Mouse (Mus musculus) liver, embryonic 13.5 days (tissue): ENCODE results near the gene Ehmt1. TPM values are rescaled to one million over a fixed set of nuclear protein-coding genes. Genes with fewer than 3 reads are reported as not detected.

ENCODE experiments used
- ATAC-seq: fragments of 200-750 bp; cut with Nextera tagmentation; 2 replicates; pipeline ENCODE4 v1.8.0; 2017; ENCODE audit warnings: low read depth, mild to moderate bottlenecking, moderate number of reproducible peaks, moderate library complexity
- DNase-seq: peaks from one replicate; pipeline ENCODE4 v3.0.0; 2022
- H3K27ac ChIP-seq: fragments of 300-500 bp; sonication (generic); 2 replicates; pipeline ENCODE4 v1.5.1; 2015; ENCODE audit warnings: moderate library complexity, mild to moderate bottlenecking, inconsistent platforms
- H3K27me3 ChIP-seq: fragments of 300-500 bp; sonication (generic); 2 replicates; pipeline ENCODE4 v1.6.1; 2015; ENCODE audit warnings: mild to moderate bottlenecking, inconsistent platforms
- H3K36me3 ChIP-seq: fragments of 300-500 bp; sonication (generic); 2 replicates; pipeline ENCODE4 v1.6.1; 2015; ENCODE audit warnings: mild to moderate bottlenecking, inconsistent platforms
- H3K4me1 ChIP-seq: fragments of 300-500 bp; sonication (generic); replicated peaks from 2 replicates; pipeline ENCODE4 v1.6.1; 2015; ENCODE audit warnings: inconsistent platforms
- H3K4me2 ChIP-seq: fragments of 300-500 bp; sonication (generic); 2 replicates; pipeline ENCODE4 v1.6.1; 2015; ENCODE audit warnings: inconsistent platforms, mild to moderate bottlenecking, moderate library complexity
- H3K4me3 ChIP-seq: fragments of 300-500 bp; sonication (generic); replicated peaks from 2 replicates; pipeline ENCODE4 v1.5.1; 2015; ENCODE audit warnings: mild to moderate bottlenecking, inconsistent platforms
- H3K9ac ChIP-seq: fragments of 300-500 bp; sonication (generic); 2 replicates; pipeline ENCODE4 v1.6.1; 2015; ENCODE audit warnings: mild to moderate bottlenecking, inconsistent platforms
- H3K9me3 ChIP-seq: fragments of 300-500 bp; sonication (generic); replicated peaks from 2 replicates; pipeline ENCODE4 v1.6.1; 2016; ENCODE audit warnings: inconsistent platforms
- WGBS: fragments of 180-500 bp; shearing (Covaris S2); methylation state at CpG from one replicate; pipeline ENCODE4 v1.1.7; 2015; ENCODE audit not compliant: insufficient replicate concordance; 5-methylcytosine and 5-hydroxymethylcytosine counted together
- polyA plus RNA-seq: library from polyadenylated mRNA; unstranded; fragments of >200 nt; fragmentation: Nextera tagmentation; extraction: Ambion mirVana; gene quantifications from 2 replicates; pipeline ENCODE4 v1.2.1, GENCODE M21; 2015

Ehmt1 gene
- polyA plus RNA-seq, 1 experiment from 2014 or later: 19.0 TPM

GRCm38 (mm10) chr2:24870952-24871351, 48.5 kb downstream of the Ehmt1 start:
- H3K36me3 ChIP-seq: peaks cover 45% of the 10 kb centered on the region
- H3K4me2 ChIP-seq: no peak overlapping the region
- H3K4me3 ChIP-seq: no peak overlapping the region
- DNase-seq (no peak), ATAC-seq (no peak)
- no peaks in the 10 kb centered on the region for H3K27me3 ChIP-seq
- H3K9me3 ChIP-seq: no peaks in the 10 kb centered on the region
- H3K4me1 ChIP-seq: no peaks in the 10 kb centered on the region
- 83% methylated on average over 1 of the region's 1 CpGs for WGBS
- no peak overlapping the region for H3K27ac ChIP-seq
- H3K9ac ChIP-seq: no peak overlapping the region

GRCm38 (mm10) chr2:24863010-24863409, 56.4 kb downstream of the Ehmt1 start:
- Histone ChIP-seq H3K9me3 (no peaks in the 10 kb centered on the region), H3K27ac (no peak overlapping the region), H3K27me3 (no peaks in the 10 kb centered on the region), H3K4me2 (no peak overlapping the region), H3K4me1 (no peaks in the 10 kb centered on the region), H3K9ac (no peak overlapping the region), H3K36me3 (peaks cover 42% of the 10 kb centered on the region), H3K4me3 (no peak overlapping the region)
- 83% methylated on average over 8 of the region's 8 CpGs for WGBS
- no peak for DNase-seq
- ATAC-seq: no peak

- 73% methylated on average over 5 of the region's 5 CpGs for WGBS
- peak; percentile 6 for DNase-seq
- no peak for ATAC-seq
Observed at GRCm38 (mm10) chr2:24852408-24852807, 67.0 kb downstream of the Ehmt1 start.

GRCm38 (mm10) chr2:24846557-24846956, 72.9 kb downstream of the Ehmt1 start:
- no peak for ATAC-seq
- WGBS: 64% methylated on average over 1 of the region's 1 CpGs

More at GRCm38 (mm10) chr2:24852408-24852807, 67.0 kb downstream of the Ehmt1 start:
- Histone ChIP-seq H3K4me2 (no peak overlapping the region), H3K4me3 (no peak overlapping the region), H3K27me3 (no peaks in the 10 kb centered on the region), H3K4me1 (no peaks in the 10 kb centered on the region), H3K9me3 (no peaks in the 10 kb centered on the region), H3K36me3 (peaks cover 65% of the 10 kb centered on the region), H3K9ac (no peak overlapping the region), H3K27ac (no peak overlapping the region)

DNA sequence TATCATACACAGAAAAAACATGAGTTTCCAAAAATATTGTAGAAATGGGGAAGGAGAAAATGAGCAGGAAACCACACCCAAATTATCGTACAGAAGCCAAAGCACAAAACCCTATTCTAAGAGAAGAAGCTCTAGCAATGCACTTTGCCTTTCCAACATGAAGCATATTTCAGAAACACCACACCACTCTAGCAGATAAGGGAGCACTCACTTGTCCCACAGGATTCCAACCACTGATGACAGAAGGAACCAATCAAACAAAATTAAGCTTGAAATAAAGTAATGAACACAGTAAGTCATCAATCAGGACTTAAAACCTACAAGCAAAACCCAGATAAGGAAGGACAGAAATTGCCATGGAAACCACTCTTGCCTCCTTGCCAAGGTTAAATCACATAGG, 74.2 kb downstream of the Ehmt1 start:
- H3K27me3 ChIP-seq: no peaks in the 10 kb centered on the region
- no peak overlapping the region for H3K4me2 ChIP-seq
- H3K9me3 ChIP-seq: no peaks in the 10 kb centered on the region
- H3K27ac ChIP-seq: no peak overlapping the region
- H3K36me3 ChIP-seq: peaks cover 49% of the 10 kb centered on the region
- H3K4me3 ChIP-seq: no peak overlapping the region
- DNase-seq (no peak), ATAC-seq (no peak)
- 33% methylated on average over 1 of the region's 1 CpGs for WGBS
- H3K4me1 ChIP-seq: peaks cover 9% of the 10 kb centered on the region
- H3K9ac ChIP-seq: no peak overlapping the region

More at GRCm38 (mm10) chr2:24846557-24846956, 72.9 kb downstream of the Ehmt1 start:
- no peak overlapping the region for H3K4me2 ChIP-seq
- H3K27ac ChIP-seq: no peak overlapping the region
- H3K9me3 ChIP-seq: no peaks in the 10 kb centered on the region
- H3K9ac ChIP-seq: no peak overlapping the region
- H3K27me3 ChIP-seq: no peaks in the 10 kb centered on the region
- H3K4me1 ChIP-seq: peaks cover 9% of the 10 kb centered on the region
- no peak overlapping the region for H3K4me3 ChIP-seq
- H3K36me3 ChIP-seq: peaks cover 49% of the 10 kb centered on the region
- no peak for DNase-seq

DNA sequence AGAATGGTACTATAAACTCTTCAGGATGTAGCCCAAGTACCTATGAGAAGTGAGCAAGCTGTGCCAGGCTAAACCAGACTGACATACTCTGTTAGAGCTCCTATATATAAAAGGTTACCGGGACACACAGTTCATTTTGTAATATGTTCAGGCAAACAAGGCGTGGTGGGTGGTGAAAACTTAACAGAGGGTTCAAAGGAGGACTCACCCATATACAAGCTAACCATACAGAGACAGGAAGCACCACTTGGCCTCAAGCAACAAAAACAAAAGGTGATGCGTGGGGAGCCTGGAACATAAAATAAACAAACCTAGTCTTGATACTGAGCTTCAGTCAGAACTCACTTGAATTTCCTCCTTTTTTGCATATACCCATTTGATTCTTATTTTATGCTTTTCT, 88.8 kb downstream of the Ehmt1 start:
- H3K9ac ChIP-seq: no peak overlapping the region
- no peak overlapping the region for H3K4me3 ChIP-seq
- peaks cover 51% of the 10 kb centered on the region for H3K36me3 ChIP-seq
- no peak overlapping the region for H3K4me2 ChIP-seq
- H3K4me1 ChIP-seq: no peaks in the 10 kb centered on the region
- ATAC-seq: no peak
- no peaks in the 10 kb centered on the region for H3K9me3 ChIP-seq
- DNase-seq: no peak
- WGBS: 76% methylated on average over 3 of the region's 3 CpGs
- no peaks in the 10 kb centered on the region for H3K27me3 ChIP-seq
- no peak overlapping the region for H3K27ac ChIP-seq

DNA sequence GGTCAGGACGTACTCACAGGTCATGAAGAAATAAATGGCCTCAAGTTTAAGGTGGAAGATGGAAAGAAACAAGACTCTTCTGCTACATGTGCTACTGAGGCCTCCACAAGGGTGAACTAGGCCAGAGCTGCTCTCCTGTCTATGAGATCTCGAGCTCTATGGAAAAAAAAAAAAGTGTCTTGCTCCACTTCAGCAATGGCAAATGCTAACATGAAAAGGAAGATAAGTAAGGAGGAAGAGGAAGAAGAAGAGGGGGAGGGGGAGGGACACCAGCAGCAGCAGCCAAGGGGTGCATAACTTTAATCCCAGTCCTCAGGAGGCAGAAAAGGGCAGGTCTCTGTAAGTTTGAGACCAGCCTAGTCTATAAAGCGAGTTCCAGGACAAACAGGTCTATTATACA, 109.7 kb downstream of the Ehmt1 start:
- H3K36me3 ChIP-seq: peaks cover 72% of the 10 kb centered on the region
- no peak overlapping the region for H3K4me2 ChIP-seq
- no peaks in the 10 kb centered on the region for H3K9me3 ChIP-seq

GRCm38 (mm10) chr2:24807691-24808090, 111.7 kb downstream of the Ehmt1 start:
- no peak overlapping the region for H3K4me2 ChIP-seq
- H3K9ac ChIP-seq: no peak overlapping the region
- no peak for ATAC-seq
- DNase-seq: no peak
- peaks cover 76% of the 10 kb centered on the region for H3K36me3 ChIP-seq
- no peak overlapping the region for H3K4me3 ChIP-seq
- H3K27me3 ChIP-seq: no peaks in the 10 kb centered on the region
- no peak overlapping the region for H3K27ac ChIP-seq
- no peaks in the 10 kb centered on the region for H3K4me1 ChIP-seq
- no peaks in the 10 kb centered on the region for H3K9me3 ChIP-seq
- 90% methylated on average over 10 of the region's 10 CpGs for WGBS

More for the DNA sequence above, 109.7 kb downstream of the Ehmt1 start:
- Histone ChIP-seq H3K4me1 (no peaks in the 10 kb centered on the region), H3K9ac (no peak overlapping the region), H3K27ac (no peak overlapping the region), H3K4me3 (no peak overlapping the region), H3K27me3 (no peaks in the 10 kb centered on the region)
- no peak for DNase-seq
- ATAC-seq: no peak
- WGBS: 71% methylated on average over 3 of the region's 3 CpGs

DNA sequence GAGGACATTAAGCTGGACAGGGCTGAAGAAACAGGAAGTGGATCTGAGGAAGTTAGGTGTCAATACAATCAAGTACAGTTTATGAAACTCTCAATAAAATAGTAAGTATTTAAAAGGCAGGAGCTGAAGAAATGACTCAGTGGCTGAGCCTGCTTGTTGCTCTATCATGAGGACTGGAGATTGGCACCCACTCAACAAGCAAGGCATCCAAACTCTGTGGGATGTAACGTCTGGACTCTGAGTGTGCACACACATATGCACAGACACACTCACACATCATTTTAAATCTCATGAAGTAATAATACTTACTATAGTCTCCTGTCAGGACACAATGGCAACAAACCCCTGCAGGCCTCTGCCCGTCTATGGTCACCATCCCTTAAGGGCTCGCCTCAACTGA, 112.4 kb downstream of the Ehmt1 start:
- Histone ChIP-seq H3K27me3 (no peaks in the 10 kb centered on the region), H3K9ac (no peak overlapping the region), H3K9me3 (no peaks in the 10 kb centered on the region), H3K4me3 (no peak overlapping the region), H3K4me1 (no peaks in the 10 kb centered on the region), H3K36me3 (peaks cover 77% of the 10 kb centered on the region), H3K27ac (no peak overlapping the region), H3K4me2 (no peak overlapping the region)
- no peak for DNase-seq
- no peak for ATAC-seq
- 78% methylated on average over 3 of the region's 3 CpGs for WGBS

DNA sequence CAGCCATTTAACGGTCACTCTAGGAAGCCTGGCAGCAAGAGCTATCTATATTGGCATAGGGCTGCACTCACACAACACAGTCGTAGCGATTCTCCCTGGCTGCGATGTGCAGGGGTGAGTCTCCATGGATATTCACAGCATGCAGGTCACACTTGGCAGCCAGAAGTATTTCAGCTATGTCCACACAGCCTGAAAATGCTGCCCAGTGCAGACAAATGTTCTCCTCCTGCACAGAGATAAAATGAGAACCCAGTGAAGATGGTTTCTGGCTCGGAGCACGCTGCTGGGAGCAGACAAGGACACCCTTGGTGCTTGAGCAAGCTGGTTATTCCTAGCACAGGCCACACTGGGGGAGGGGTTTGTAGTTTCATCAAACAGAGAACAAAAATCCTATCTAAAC, 113.3 kb downstream of the Ehmt1 start:
- Histone ChIP-seq H3K27ac (no peak overlapping the region), H3K9ac (no peak overlapping the region), H3K4me2 (no peak overlapping the region), H3K9me3 (no peaks in the 10 kb centered on the region), H3K36me3 (peaks cover 85% of the 10 kb centered on the region), H3K27me3 (no peaks in the 10 kb centered on the region), H3K4me3 (no peak overlapping the region), H3K4me1 (no peaks in the 10 kb centered on the region)
- ATAC-seq (no peak), DNase-seq (no peak)
- WGBS: 81% methylated on average over 6 of the region's 6 CpGs

- DNase-seq (no peak), ATAC-seq (no peak)
- 75% methylated on average over 4 of the region's 4 CpGs for WGBS
- Histone ChIP-seq H3K4me2 (no peak overlapping the region), H3K4me1 (no peaks in the 10 kb centered on the region), H3K9me3 (no peaks in the 10 kb centered on the region), H3K36me3 (peaks cover 87% of the 10 kb centered on the region), H3K27me3 (no peaks in the 10 kb centered on the region), H3K9ac (no peak overlapping the region), H3K4me3 (no peak overlapping the region), H3K27ac (no peak overlapping the region)
Observed at GRCm38 (mm10) chr2:24805621-24806020, 113.8 kb downstream of the Ehmt1 start.

DNA sequence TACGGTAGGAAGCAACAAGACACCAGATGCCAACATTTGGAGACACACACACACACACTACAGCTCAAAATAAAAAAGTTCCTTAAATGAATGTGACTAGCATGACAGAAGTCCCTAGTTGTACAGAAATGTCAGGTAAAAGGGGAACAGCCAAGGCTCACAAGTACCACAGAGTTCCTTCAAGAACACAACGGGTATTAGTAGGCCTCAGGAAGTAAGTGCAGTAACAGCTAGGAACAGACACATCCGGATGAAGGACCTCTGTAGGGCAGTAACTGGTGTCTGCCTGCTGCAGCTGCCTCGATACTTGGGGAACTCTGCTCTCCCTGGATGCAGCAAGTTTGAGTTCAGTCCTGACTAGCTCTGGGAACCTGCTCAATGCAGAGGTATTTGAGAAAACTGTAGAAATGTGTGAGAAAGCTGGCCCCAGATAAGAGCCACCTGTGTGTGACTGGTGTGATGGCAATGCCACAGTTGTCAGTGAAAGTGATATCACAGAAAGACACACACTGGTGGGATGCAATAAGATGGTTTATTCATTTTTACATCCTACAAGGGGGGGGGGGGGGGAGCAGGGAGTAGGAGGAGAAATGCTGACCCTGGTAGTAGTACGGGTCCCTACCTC, 122.5 kb downstream of the Ehmt1 start:
- Histone ChIP-seq H3K27ac (no peak overlapping the region), H3K4me1 (peaks cover 12% of the 10 kb centered on the region), H3K4me2 (no peak overlapping the region), H3K4me3 (no peak overlapping the region), H3K27me3 (no peaks in the 10 kb centered on the region), H3K9me3 (no peaks in the 10 kb centered on the region), H3K9ac (no peak overlapping the region), H3K36me3 (peaks cover 74% of the 10 kb centered on the region)
- 49% methylated on average over 5 of the region's 5 CpGs for WGBS
- DNase-seq: no peak
- ATAC-seq: peak; percentile 61
